Mouse (Mus musculus): ENCODE results near the gene Reg1. TPM values are rescaled to one million over a fixed set of nuclear protein-coding genes. Genes with fewer than 3 reads are reported as not detected.

The Reg1 gene
- total RNA-seq (2023), result not detected

GRCm38 (mm10) chr6:78422411-78422810, at the start of gene Reg1:
Gene Reg1 (plus strand): TSS chr6:78422711.

GRCm38 (mm10) chr6:78378765-78379164, 43.7 kb upstream of the Reg1 start, which contains the start of gene Reg3d:
Gene Reg3d (minus strand): TSS chr6:78378865.

GRCm38 (mm10) chr6:78380409-78380808, 42.1 kb upstream of the Reg1 start, which contains the start of gene Reg3a:
Gene Reg3a (plus strand): TSS chr6:78380709.

GRCm38 (mm10) chr6:78395323-78395722, 27.2 kb upstream of the Reg1 start, which contains the start of gene Reg2:
Gene Reg2 (plus strand): TSS chr6:78395623.

GRCm38 (mm10) chr6:78468772-78469171, 46.3 kb downstream of the Reg1 start, which contains the start of gene Reg3g:
Gene Reg3g (minus strand): TSS chr6:78468872.

Other genes starting within 250 kb of the Reg1 start
- not detected for gene Reg3b, start 52.1 kb upstream of the Reg1 start, total RNA-seq (2023)
- gene Reg3d, start 43.8 kb upstream of the Reg1 start, total RNA-seq (2023), result not detected
- not detected for gene Reg3a, start 42.0 kb upstream of the Reg1 start, total RNA-seq (2023)
- gene Reg2, start 27.1 kb upstream of the Reg1 start, total RNA-seq (2023), result not detected
- not detected for gene Reg3g, start 46.2 kb downstream of the Reg1 start, total RNA-seq (2023)

Data from neutrophil, adult 83 days (primary cell).